Mouse (Mus musculus): ENCODE results near the gene Vmp1.

The Vmp1 gene

GRCm38 (mm10) chr11:86683395-86684125 lies at the start of gene Vmp1, which contains the start of gene Ptrh2:
Gene Vmp1 (minus strand): TSS chr11:86683836.
Gene Ptrh2 (plus strand): TSS chr11:86683985.
- DNase-seq: peak; percentile 90 to 92

- no peak for DNase-seq
Measured at GRCm38 (mm10) chr11:86731443-86731842, 47.8 kb upstream of the Vmp1 start.

GRCm38 (mm10) chr11:86725607-86726006 lies 42.0 kb upstream of the Vmp1 start:
- no peak for DNase-seq

- DNase-seq: peak; percentile 55 to 78
Measured at GRCm38 (mm10) chr11:86724982-86725381, 41.3 kb upstream of the Vmp1 start.

GRCm38 (mm10) chr11:86724004-86724403 lies 40.4 kb upstream of the Vmp1 start:
- DNase-seq: no peak

- no peak for DNase-seq
Measured at GRCm38 (mm10) chr11:86719390-86719789, 35.8 kb upstream of the Vmp1 start.

GRCm38 (mm10) chr11:86718369-86718768 lies 34.7 kb upstream of the Vmp1 start:
- no peak for DNase-seq

GRCm38 (mm10) chr11:86717306-86718065 lies 33.9 kb upstream of the Vmp1 start:
- no peak for DNase-seq

GRCm38 (mm10) chr11:86714606-86715005 lies 31.0 kb upstream of the Vmp1 start:
- peak in 1 of 2 experiments; percentile 7 for DNase-seq

- no peak for DNase-seq
Measured at GRCm38 (mm10) chr11:86701151-86701550, 17.5 kb upstream of the Vmp1 start.

GRCm38 (mm10) chr11:86695461-86695860 lies 11.8 kb upstream of the Vmp1 start:
- no peak for DNase-seq

- DNase-seq: no peak
Measured at GRCm38 (mm10) chr11:86692546-86692945, 8.9 kb upstream of the Vmp1 start.

GRCm38 (mm10) chr11:86691956-86692355 lies 8.3 kb upstream of the Vmp1 start:
- no peak for DNase-seq

- DNase-seq: no peak
Measured at GRCm38 (mm10) chr11:86691482-86691881, 7.8 kb upstream of the Vmp1 start.

- DNase-seq: no peak
Measured at GRCm38 (mm10) chr11:86690383-86690782, 6.7 kb upstream of the Vmp1 start.

GRCm38 (mm10) chr11:86685366-86685765 lies 1.7 kb upstream of the Vmp1 start:
- no peak for DNase-seq

- DNase-seq: no peak
Measured at GRCm38 (mm10) chr11:86684126-86685012, 733 bp upstream of the Vmp1 start.

GRCm38 (mm10) chr11:86682861-86683260 lies 775 bp downstream of the Vmp1 start:
- DNase-seq: no peak

- no peak for DNase-seq
Measured at GRCm38 (mm10) chr11:86681423-86681822, 2.2 kb downstream of the Vmp1 start.

GRCm38 (mm10) chr11:86680729-86681128 lies 2.9 kb downstream of the Vmp1 start:
- DNase-seq: peak in 1 of 2 experiments; percentile 24

GRCm38 (mm10) chr11:86678957-86679356 lies 4.7 kb downstream of the Vmp1 start:
- peak; percentile 26 to 52 for DNase-seq

GRCm38 (mm10) chr11:86675520-86675919 lies 8.1 kb downstream of the Vmp1 start:
- DNase-seq: no peak

- no peak for DNase-seq
Measured at GRCm38 (mm10) chr11:86672772-86673171, 10.9 kb downstream of the Vmp1 start.

All from lung, adult 18-20 months (tissue).